Mouse (Mus musculus): ENCODE data around the gene Prkch. TPM values are rescaled to one million over a fixed set of nuclear protein-coding genes. Genes with fewer than 3 reads are reported as not detected.
A peak's percentile ranks its signal among the peaks of the same experiment; 100 is the strongest.

Gene Prkch
- polyA plus RNA-seq, 1 experiment: 12.5 TPM

DNA sequence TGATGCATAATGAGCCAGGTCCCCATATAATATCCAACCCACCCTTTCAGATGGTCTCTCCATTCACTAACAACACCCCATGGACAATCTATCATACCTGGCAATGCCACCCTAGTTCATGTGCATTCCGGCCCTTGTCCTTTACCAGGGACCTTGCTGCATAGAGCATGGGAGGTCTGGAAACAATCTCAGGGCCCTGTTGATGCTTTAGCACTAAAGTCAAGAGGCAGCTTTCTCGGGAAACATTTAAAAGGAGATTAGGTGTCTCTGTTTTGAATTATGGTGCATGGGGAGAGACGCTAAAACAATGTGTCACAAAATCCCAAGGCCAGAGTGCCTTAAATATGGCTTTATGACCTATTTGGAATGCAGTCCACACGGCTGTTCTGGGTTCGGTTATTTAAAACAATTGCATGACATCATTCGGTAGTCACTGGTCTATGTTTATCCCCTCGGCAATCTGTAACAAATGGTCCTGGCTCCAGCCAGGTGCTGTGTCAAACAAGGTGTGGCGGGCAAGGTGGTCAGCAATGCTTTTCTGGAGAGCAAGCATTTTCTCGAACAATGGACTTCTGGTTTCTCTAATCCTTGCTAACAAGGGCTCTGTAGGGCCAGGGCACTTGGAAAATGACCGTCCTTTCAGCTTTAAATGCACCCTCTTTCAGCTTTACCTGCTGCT, 217.9 kb downstream of the Prkch start:
- Histone ChIP-seq H3K4me1 (ENCODE audit: control insufficient read depth, insufficient read depth, insufficient read length) (no peaks in the 10 kb centered on the region), H3K27ac (ENCODE audit: insufficient read depth, low read length) (no peak overlapping the region), H3K27me3 (ENCODE audit: control insufficient read depth, insufficient read depth, low read length) (no peaks in the 10 kb centered on the region), H3K36me3 (ENCODE audit: control insufficient read depth, insufficient read depth, low read length) (no peaks in the 10 kb centered on the region), H3K4me3 (ENCODE audit: extremely low read depth, insufficient read depth, insufficient read length) (no peak overlapping the region)
- TF ChIP-seq POLR2A (IDR thresholded peaks at IDR 0.05; ENCODE audit: low read depth, low read length): no peak
- TF ChIP-seq CTCF (IDR thresholded peaks at IDR 0.05; ENCODE audit: extremely low read depth, insufficient read depth, insufficient read length, insufficient replicate concordance): no peak
- WGBS: 92% methylated on average over 10 of the region's 10 CpGs
- no peak for DNase-seq (ENCODE audit: low read depth in 1 of 2, low spot score in 2 of 2)

DNA sequence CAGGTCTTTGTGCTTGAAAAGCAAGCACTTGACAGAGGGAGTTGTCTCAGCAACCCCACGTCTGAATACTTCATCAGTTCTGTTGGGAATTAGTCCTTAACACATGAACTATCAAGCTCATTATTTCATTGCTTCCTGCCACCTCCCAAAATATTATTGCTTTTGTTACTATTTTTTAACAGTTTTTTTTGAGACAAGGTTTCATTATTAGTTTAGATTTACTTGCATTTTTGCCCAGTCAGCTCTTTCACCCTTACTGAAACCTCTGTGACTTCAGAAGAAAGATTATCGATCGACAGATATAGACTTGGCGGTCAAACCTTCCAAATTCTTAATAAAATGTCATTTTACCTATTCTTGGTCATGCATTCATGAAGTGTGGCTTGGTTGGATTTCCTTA, 219.3 kb downstream of the Prkch start:
- no peak overlapping the region for H3K27ac ChIP-seq (ENCODE audit: insufficient read depth, low read length)
- no peak for DNase-seq (ENCODE audit: low read depth in 1 of 2, low spot score in 2 of 2)
- no peaks in the 10 kb centered on the region for H3K4me1 ChIP-seq (ENCODE audit: control insufficient read depth, insufficient read depth, insufficient read length)
- H3K27me3 ChIP-seq (ENCODE audit: control insufficient read depth, insufficient read depth, low read length): no peaks in the 10 kb centered on the region
- WGBS: 90% methylated on average over 4 of the region's 4 CpGs
- no peaks in the 10 kb centered on the region for H3K36me3 ChIP-seq (ENCODE audit: control insufficient read depth, insufficient read depth, low read length)
- no peak for TF ChIP-seq CTCF (IDR thresholded peaks at IDR 0.05; ENCODE audit: extremely low read depth, insufficient read depth, insufficient read length, insufficient replicate concordance)
- no peak for TF ChIP-seq POLR2A (IDR thresholded peaks at IDR 0.05; ENCODE audit: low read depth, low read length)
- H3K4me3 ChIP-seq (ENCODE audit: extremely low read depth, insufficient read depth, insufficient read length): no peak overlapping the region

DNA sequence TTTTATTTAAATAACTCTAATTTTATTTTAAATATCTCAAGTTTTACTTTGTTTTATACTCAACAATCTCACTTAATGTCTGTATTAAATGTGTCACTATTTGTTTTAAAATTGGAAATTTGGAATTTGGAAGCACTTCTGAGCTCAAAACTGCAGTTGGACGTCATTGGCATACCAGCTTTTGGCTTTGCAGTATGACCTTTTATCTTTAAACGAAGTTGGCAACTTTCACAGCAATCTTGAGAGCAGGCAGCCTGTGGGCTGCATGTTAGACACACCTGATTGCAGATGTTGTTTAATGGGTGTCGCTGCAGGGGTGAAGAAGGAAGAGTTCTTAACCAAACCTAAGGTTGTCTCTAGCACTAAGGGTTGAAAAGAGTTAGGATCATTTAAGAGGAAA, 220.9 kb downstream of the Prkch start:
- Histone ChIP-seq H3K4me3 (ENCODE audit: extremely low read depth, insufficient read depth, insufficient read length) (no peak overlapping the region), H3K36me3 (ENCODE audit: control insufficient read depth, insufficient read depth, low read length) (no peaks in the 10 kb centered on the region), H3K27ac (ENCODE audit: insufficient read depth, low read length) (no peak overlapping the region), H3K27me3 (ENCODE audit: control insufficient read depth, insufficient read depth, low read length) (no peaks in the 10 kb centered on the region), H3K4me1 (ENCODE audit: control insufficient read depth, insufficient read depth, insufficient read length) (no peaks in the 10 kb centered on the region)
- WGBS: 79% methylated on average over 3 of the region's 3 CpGs
- TF ChIP-seq POLR2A (IDR thresholded peaks at IDR 0.05; ENCODE audit: low read depth, low read length) (no peak), CTCF (IDR thresholded peaks at IDR 0.05; ENCODE audit: extremely low read depth, insufficient read depth, insufficient read length, insufficient replicate concordance) (no peak)
- no peak for DNase-seq (ENCODE audit: low read depth in 1 of 2, low spot score in 2 of 2)

DNA sequence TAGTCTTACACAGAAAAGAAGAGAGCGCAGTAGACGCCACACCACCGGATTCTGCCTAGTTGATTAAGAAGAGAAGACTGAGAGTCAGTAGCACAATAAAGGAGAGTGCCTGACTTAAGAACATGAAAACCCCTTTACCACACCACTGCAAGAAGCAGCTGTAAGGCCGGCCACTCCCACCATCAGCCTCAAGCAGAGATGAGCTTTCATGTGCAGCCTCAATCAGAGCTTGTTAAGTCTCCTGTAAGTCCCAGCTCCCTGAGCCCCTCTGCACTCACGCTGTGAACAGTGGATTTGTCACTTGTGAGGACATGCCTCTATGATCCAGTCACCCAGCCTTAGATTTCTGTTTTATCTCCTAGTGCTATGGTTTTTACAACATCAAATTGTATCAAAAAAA, 221.4 kb downstream of the Prkch start:
- no peak overlapping the region for H3K27ac ChIP-seq (ENCODE audit: insufficient read depth, low read length)
- no peak for DNase-seq (ENCODE audit: low read depth in 1 of 2, low spot score in 2 of 2)

DNA sequence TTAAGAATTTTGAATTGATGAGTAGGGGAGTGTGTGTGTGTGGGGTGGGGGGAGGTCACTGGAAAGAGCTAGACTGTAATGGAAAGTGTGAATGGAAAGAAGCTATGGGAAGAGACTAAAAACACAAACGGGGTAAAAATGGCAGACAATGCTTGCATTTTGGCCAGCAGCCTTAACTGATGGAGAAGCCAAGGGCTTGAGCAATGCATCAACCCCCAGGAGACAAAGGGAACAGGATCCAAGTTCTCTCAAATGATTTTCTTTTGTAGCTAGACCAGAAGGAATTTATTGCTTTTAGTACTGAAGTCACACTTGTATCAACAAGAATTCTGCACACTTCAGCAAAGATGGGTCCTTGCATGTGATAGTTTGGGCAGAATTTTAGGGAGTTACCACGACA, 222.6 kb downstream of the Prkch start:
- Histone ChIP-seq H3K4me3 (ENCODE audit: extremely low read depth, insufficient read depth, insufficient read length) (no peak overlapping the region), H3K4me1 (ENCODE audit: control insufficient read depth, insufficient read depth, insufficient read length) (no peaks in the 10 kb centered on the region), H3K36me3 (ENCODE audit: control insufficient read depth, insufficient read depth, low read length) (no peaks in the 10 kb centered on the region), H3K27ac (ENCODE audit: insufficient read depth, low read length) (no peak overlapping the region), H3K27me3 (ENCODE audit: control insufficient read depth, insufficient read depth, low read length) (no peaks in the 10 kb centered on the region)
- 82% methylated on average over 2 of the region's 2 CpGs for WGBS
- TF ChIP-seq POLR2A (IDR thresholded peaks at IDR 0.05; ENCODE audit: low read depth, low read length): no peak
- TF ChIP-seq CTCF (IDR thresholded peaks at IDR 0.05; ENCODE audit: extremely low read depth, insufficient read depth, insufficient read length, insufficient replicate concordance): no peak
- no peak for DNase-seq (ENCODE audit: low read depth in 1 of 2, low spot score in 2 of 2)

More for the DNA sequence above, 221.4 kb downstream of the Prkch start:
- Histone ChIP-seq H3K4me1 (ENCODE audit: control insufficient read depth, insufficient read depth, insufficient read length) (no peaks in the 10 kb centered on the region), H3K36me3 (ENCODE audit: control insufficient read depth, insufficient read depth, low read length) (no peaks in the 10 kb centered on the region), H3K4me3 (ENCODE audit: extremely low read depth, insufficient read depth, insufficient read length) (no peak overlapping the region), H3K27me3 (ENCODE audit: control insufficient read depth, insufficient read depth, low read length) (no peaks in the 10 kb centered on the region)
- 81% methylated on average over 5 of the region's 5 CpGs for WGBS
- no peak for TF ChIP-seq POLR2A (IDR thresholded peaks at IDR 0.05; ENCODE audit: low read depth, low read length)
- no peak for TF ChIP-seq CTCF (IDR thresholded peaks at IDR 0.05; ENCODE audit: extremely low read depth, insufficient read depth, insufficient read length, insufficient replicate concordance)

DNA sequence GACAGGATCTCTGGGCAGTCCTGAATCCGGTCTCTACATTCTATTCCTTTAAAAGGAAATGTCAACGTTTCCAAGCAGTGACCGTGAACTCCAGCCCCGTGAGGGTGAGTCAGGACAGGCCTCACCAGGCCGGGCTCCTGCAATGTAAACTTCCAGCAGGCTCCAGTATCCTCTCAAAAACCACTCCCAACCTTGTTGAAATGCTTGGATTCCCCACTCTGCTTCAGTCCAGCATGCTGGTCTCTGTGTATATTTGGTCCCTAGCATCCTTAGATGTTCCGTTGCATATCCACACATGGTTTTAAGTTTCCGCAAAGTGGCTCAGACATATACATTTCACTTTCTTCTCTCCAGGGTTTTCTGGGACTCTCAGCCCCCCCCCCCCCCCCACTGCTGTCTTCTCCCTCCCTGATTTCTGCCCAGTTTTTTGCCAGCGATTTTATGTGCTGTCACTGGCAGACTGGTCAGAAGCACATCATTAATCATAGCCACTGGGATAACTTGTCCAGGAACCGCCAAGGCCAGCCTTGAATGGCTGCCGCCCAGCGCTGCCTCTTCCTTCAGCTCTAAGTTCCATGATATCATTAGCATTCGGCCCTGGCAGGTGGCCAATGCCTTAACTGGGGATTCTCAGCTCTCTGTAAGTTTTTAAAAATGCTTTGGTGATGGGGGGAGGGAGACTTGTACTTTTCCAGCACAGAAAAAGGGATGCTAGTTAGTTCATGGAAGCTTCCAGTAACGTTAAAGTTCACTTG, 225.6 kb downstream of the Prkch start:
- no peak for TF ChIP-seq CTCF (IDR thresholded peaks at IDR 0.05; ENCODE audit: extremely low read depth, insufficient read depth, insufficient read length, insufficient replicate concordance)
- H3K27ac ChIP-seq (ENCODE audit: insufficient read depth, low read length): peak overlapping the region; percentile 73; the same call in 1 of the 2 replicates
- 80% methylated on average over 13 of the region's 13 CpGs for WGBS

DNA sequence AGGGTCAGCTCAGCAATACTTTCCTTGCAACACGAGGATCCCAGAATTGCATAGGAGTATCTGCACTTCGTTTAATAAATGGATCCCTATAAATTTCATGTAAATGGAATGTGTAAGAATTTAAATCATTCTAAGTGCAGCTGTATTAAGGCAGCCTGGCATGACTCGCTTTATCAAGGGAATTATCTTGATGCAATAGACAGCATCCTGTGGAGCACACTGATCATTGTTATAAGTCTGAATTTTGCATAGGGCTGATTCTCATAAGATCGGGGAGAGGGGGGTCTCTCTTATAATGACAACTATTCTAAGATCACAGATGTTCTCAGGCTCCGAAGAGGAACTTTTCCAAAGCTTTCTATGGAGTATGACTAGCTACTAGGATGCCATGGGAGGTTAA, 226.3 kb downstream of the Prkch start:
- DNase-seq (ENCODE audit: low read depth in 1 of 2, low spot score in 2 of 2): no peak
- TF ChIP-seq POLR2A (IDR thresholded peaks at IDR 0.05; ENCODE audit: low read depth, low read length): no peak
- no peak for TF ChIP-seq CTCF (IDR thresholded peaks at IDR 0.05; ENCODE audit: extremely low read depth, insufficient read depth, insufficient read length, insufficient replicate concordance)
- H3K4me1 ChIP-seq (ENCODE audit: control insufficient read depth, insufficient read depth, insufficient read length): no peaks in the 10 kb centered on the region
- H3K4me3 ChIP-seq (ENCODE audit: extremely low read depth, insufficient read depth, insufficient read length): no peak overlapping the region
- H3K27ac ChIP-seq (ENCODE audit: insufficient read depth, low read length): no peak overlapping the region; the same call in 1 of the 2 replicates
- WGBS: 78% methylated on average over 5 of the region's 5 CpGs
- no peaks in the 10 kb centered on the region for H3K27me3 ChIP-seq (ENCODE audit: control insufficient read depth, insufficient read depth, low read length)
- no peaks in the 10 kb centered on the region for H3K36me3 ChIP-seq (ENCODE audit: control insufficient read depth, insufficient read depth, low read length)

More for the DNA sequence above, 225.6 kb downstream of the Prkch start:
- Histone ChIP-seq H3K4me3 (ENCODE audit: extremely low read depth, insufficient read depth, insufficient read length) (no peak overlapping the region), H3K27me3 (ENCODE audit: control insufficient read depth, insufficient read depth, low read length) (no peaks in the 10 kb centered on the region), H3K4me1 (ENCODE audit: control insufficient read depth, insufficient read depth, insufficient read length) (no peaks in the 10 kb centered on the region), H3K36me3 (ENCODE audit: control insufficient read depth, insufficient read depth, low read length) (no peaks in the 10 kb centered on the region)
- DNase-seq (ENCODE audit: low read depth in 1 of 2, low spot score in 2 of 2): no peak

All from spleen, adult 2 months (tissue).